Mouse (Mus musculus) splenic B cell, adult 2 months (primary cell): ENCODE data around the gene Dvl2.

Experiments
- DNase-seq: peaks from one replicate; pipeline ENCODE4 v3.0.0-alpha.2; 2011; ENCODE audit warnings: low read depth, low spot score
- H3K27me3 ChIP-seq: 2 replicates; pipeline ENCODE4 v1.6.1; 2012; ENCODE audit warnings: mild to moderate bottlenecking, low read length, moderate library complexity, mixed read lengths; ENCODE audit not compliant: control insufficient read depth, poor library complexity, insufficient read depth, severe bottlenecking
- H3K36me3 ChIP-seq: 2 replicates; pipeline ENCODE4 v1.6.1; 2012; ENCODE audit warnings: mild to moderate bottlenecking, low read length, moderate library complexity, mixed read lengths; ENCODE audit not compliant: control insufficient read depth, poor library complexity, insufficient read depth, severe bottlenecking

The Dvl2 gene

GRCm38 (mm10) chr11:69992396-69992795 lies 8.0 kb upstream of the Dvl2 start:
- Histone ChIP-seq H3K36me3 (peaks cover 15% of the 10 kb centered on the region), H3K27me3 (no peaks in the 10 kb centered on the region; the same call in 1 of the 2 replicates)
- no peak for DNase-seq

- Histone ChIP-seq H3K36me3 (peaks cover 15% of the 10 kb centered on the region), H3K27me3 (no peaks in the 10 kb centered on the region; the same call in 1 of the 2 replicates)
- DNase-seq = no peak
Measured at GRCm38 (mm10) chr11:69992932-69993331, 7.5 kb upstream of the Dvl2 start.

- no peak for DNase-seq
Measured at GRCm38 (mm10) chr11:69994401-69995090, 5.8 kb upstream of the Dvl2 start.

GRCm38 (mm10) chr11:69995391-69995960 lies 4.9 kb upstream of the Dvl2 start, which contains the start of gene Phf23:
Gene Phf23 (plus strand): TSS chr11:69995777.
- peak; percentile 98 for DNase-seq
- Histone ChIP-seq H3K27me3 (no peaks in the 10 kb centered on the region), H3K36me3 (peaks cover 18% of the 10 kb centered on the region)

More at GRCm38 (mm10) chr11:69994401-69995090, 5.8 kb upstream of the Dvl2 start:
- H3K27me3 ChIP-seq = no peaks in the 10 kb centered on the region; the same call in 1 of the 2 replicates
- H3K36me3 ChIP-seq = peaks cover 22% of the 10 kb centered on the region

GRCm38 (mm10) chr11:69996161-69997061 lies 4.0 kb upstream of the Dvl2 start:
- Histone ChIP-seq H3K36me3 (peaks cover 18% of the 10 kb centered on the region), H3K27me3 (no peaks in the 10 kb centered on the region)
- DNase-seq = peak; percentile 74

GRCm38 (mm10) chr11:69997070-69997509 lies 3.3 kb upstream of the Dvl2 start:
- DNase-seq = peak; percentile 90
- Histone ChIP-seq H3K36me3 (peaks cover 18% of the 10 kb centered on the region), H3K27me3 (no peaks in the 10 kb centered on the region)

- Histone ChIP-seq H3K36me3 (peaks cover 15% of the 10 kb centered on the region), H3K27me3 (no peaks in the 10 kb centered on the region)
- peak; percentile 37 for DNase-seq
Measured at GRCm38 (mm10) chr11:69998567-69999491, 1.6 kb upstream of the Dvl2 start.

- Histone ChIP-seq H3K36me3 (peaks cover 11% of the 10 kb centered on the region), H3K27me3 (no peaks in the 10 kb centered on the region)
- DNase-seq = no peak
Measured at GRCm38 (mm10) chr11:69999666-70000065, 729 bp upstream of the Dvl2 start.

GRCm38 (mm10) chr11:70001159-70001558 lies 764 bp downstream of the Dvl2 start:
- H3K27me3 ChIP-seq = no peaks in the 10 kb centered on the region
- no peak for DNase-seq
- peaks cover 10% of the 10 kb centered on the region for H3K36me3 ChIP-seq

- Histone ChIP-seq H3K36me3 (peaks cover 12% of the 10 kb centered on the region), H3K27me3 (no peaks in the 10 kb centered on the region)
- DNase-seq = peak; percentile 78
Measured at GRCm38 (mm10) chr11:70001865-70002264, 1.5 kb downstream of the Dvl2 start.

- H3K27me3 ChIP-seq = no peaks in the 10 kb centered on the region
- H3K36me3 ChIP-seq = peaks cover 12% of the 10 kb centered on the region
- no peak for DNase-seq
Measured at GRCm38 (mm10) chr11:70002471-70002870, 2.1 kb downstream of the Dvl2 start.

- Histone ChIP-seq H3K27me3 (no peaks in the 10 kb centered on the region), H3K36me3 (peaks cover 15% of the 10 kb centered on the region)
- DNase-seq = peak; percentile 66
Measured at GRCm38 (mm10) chr11:70005521-70005920, 5.1 kb downstream of the Dvl2 start.

- peaks cover 18% of the 10 kb centered on the region for H3K36me3 ChIP-seq
- no peaks in the 10 kb centered on the region for H3K27me3 ChIP-seq
- DNase-seq = no peak
Measured at GRCm38 (mm10) chr11:70010033-70010432, 9.6 kb downstream of the Dvl2 start.

- peaks cover 18% of the 10 kb centered on the region for H3K36me3 ChIP-seq
- DNase-seq = no peak
- no peaks in the 10 kb centered on the region for H3K27me3 ChIP-seq
Measured at GRCm38 (mm10) chr11:70010548-70010947, 10.2 kb downstream of the Dvl2 start.
